Mouse (Mus musculus) cortical plate, adult 2 months (tissue): ENCODE measurements around the gene Ptprg.

ENCODE experiments used
- CTCF ChIP-seq: fragments of 200-500 bp; IDR thresholded peaks from 2 replicates; pipeline ENCODE4 v1.5.1; 2011; ENCODE audit warnings: mild to moderate bottlenecking, control low read depth, low read length; ENCODE audit not compliant: insufficient read depth; ENCODE audit errors: extremely low read depth
- POLR2A ChIP-seq: fragments of 200-500 bp; IDR thresholded peaks from 2 replicates; pipeline ENCODE4 v1.6.1; 2011; ENCODE audit warnings: mild to moderate bottlenecking, low read length, control low read depth; ENCODE audit not compliant: insufficient read depth; ENCODE audit errors: extremely low read depth

GRCm38 (mm10) chr14:12161738-12162310, 608.5 kb downstream of the Ptprg start:
- TF ChIP-seq CTCF (no peak), POLR2A (no peak)
